Mouse (Mus musculus): ENCODE results near the gene Znrf3.

GRCm38 (mm10) chr11:5478193-5478592 is 33.5 kb upstream of the Znrf3 start:
- TF ChIP-seq CTCF (IDR thresholded peaks at IDR 0.05; ENCODE audit: control insufficient read depth, insufficient read depth, insufficient replicate concordance, low read depth, low read length) = no peak
- TF ChIP-seq POLR2A (IDR thresholded peaks at IDR 0.05; ENCODE audit: control insufficient read depth, low read depth, low read length) = no peak
